Mouse (Mus musculus): ENCODE measurements at regions not wholly inside any gene's neighbourhood (a gene's known extent, or its start where the extent isn't known, plus 50 kb on each side); places are given as distances from the start of the nearest gene placed in this dataset.
A peak's percentile ranks its signal among the peaks of the same experiment; 100 is the strongest.

- ATAC-seq (replicated peaks; ENCODE audit: poor library complexity, severe bottlenecking) = no peak
These were observed 156.9 kb upstream of the Prdm1 start for GRCm38 (mm10) chr10:44685215-44685614.

- ATAC-seq (replicated peaks; ENCODE audit: poor library complexity, severe bottlenecking) = peak; percentile 97
These were observed 148.2 kb upstream of the Prdm1 start for GRCm38 (mm10) chr10:44676506-44676905.

GRCm38 (mm10) chr10:44665509-44666144 lies 137.3 kb upstream of the Prdm1 start:
- peak; percentile 88 for ATAC-seq (replicated peaks; ENCODE audit: poor library complexity, severe bottlenecking)

GRCm38 (mm10) chr10:44659499-44659898 lies 131.2 kb upstream of the Prdm1 start:
- peak; percentile 63; the same call in 1 of the 2 replicates for ATAC-seq (replicated peaks; ENCODE audit: poor library complexity, severe bottlenecking)

- ATAC-seq (replicated peaks; ENCODE audit: poor library complexity, severe bottlenecking) = no peak
These were observed 125.5 kb upstream of the Prdm1 start for GRCm38 (mm10) chr10:44653761-44654160.

- no peak for ATAC-seq (replicated peaks; ENCODE audit: poor library complexity, severe bottlenecking)
These were observed 118.7 kb upstream of the Prdm1 start for GRCm38 (mm10) chr10:44647021-44647420.

- no peak for ATAC-seq (replicated peaks; ENCODE audit: poor library complexity, severe bottlenecking)
These were observed 118.3 kb upstream of the Prdm1 start for GRCm38 (mm10) chr10:44646615-44647014.

GRCm38 (mm10) chr10:44641616-44642015 lies 113.3 kb upstream of the Prdm1 start:
- ATAC-seq (replicated peaks; ENCODE audit: poor library complexity, severe bottlenecking) = 0 out of 2 replicates have a peak, but pooled peaks have one; percentile 27

- ATAC-seq (replicated peaks; ENCODE audit: poor library complexity, severe bottlenecking) = no peak
These were observed 112.3 kb upstream of the Prdm1 start for GRCm38 (mm10) chr10:44640620-44641019.

- ATAC-seq (replicated peaks; ENCODE audit: poor library complexity, severe bottlenecking) = peak; percentile 82
These were observed 110.4 kb upstream of the Prdm1 start for GRCm38 (mm10) chr10:44638678-44639077.

GRCm38 (mm10) chr10:44636786-44637185 lies 108.5 kb upstream of the Prdm1 start:
- ATAC-seq (replicated peaks; ENCODE audit: poor library complexity, severe bottlenecking) = no peak

GRCm38 (mm10) chr10:44636061-44636460 lies 107.8 kb upstream of the Prdm1 start:
- no peak for ATAC-seq (replicated peaks; ENCODE audit: poor library complexity, severe bottlenecking)

- ATAC-seq (replicated peaks; ENCODE audit: poor library complexity, severe bottlenecking) = peak; percentile 74
These were observed 103.3 kb upstream of the Prdm1 start for GRCm38 (mm10) chr10:44631584-44631983.

GRCm38 (mm10) chr10:44630485-44630884 lies 102.2 kb upstream of the Prdm1 start:
- peak; percentile 47; the same call in 1 of the 2 replicates for ATAC-seq (replicated peaks; ENCODE audit: poor library complexity, severe bottlenecking)

- ATAC-seq (replicated peaks; ENCODE audit: poor library complexity, severe bottlenecking) = no peak
These were observed 100.1 kb upstream of the Prdm1 start for GRCm38 (mm10) chr10:44628387-44628786.

- ATAC-seq (replicated peaks; ENCODE audit: poor library complexity, severe bottlenecking) = no peak
These were observed 99.1 kb upstream of the Prdm1 start for GRCm38 (mm10) chr10:44627431-44627830.

- peak; percentile 90 for ATAC-seq (replicated peaks; ENCODE audit: poor library complexity, severe bottlenecking)
These were observed 97.2 kb upstream of the Prdm1 start for GRCm38 (mm10) chr10:44625521-44625920.

GRCm38 (mm10) chr10:44615586-44615985 lies 87.3 kb upstream of the Prdm1 start:
- peak; percentile 93 for ATAC-seq (replicated peaks; ENCODE audit: poor library complexity, severe bottlenecking)

- ATAC-seq (replicated peaks; ENCODE audit: poor library complexity, severe bottlenecking) = no peak
These were observed 84.3 kb upstream of the Prdm1 start for GRCm38 (mm10) chr10:44612571-44612970.

GRCm38 (mm10) chr10:44611399-44611798 lies 83.1 kb upstream of the Prdm1 start:
- ATAC-seq (replicated peaks; ENCODE audit: poor library complexity, severe bottlenecking) = no peak

- no peak for ATAC-seq (replicated peaks; ENCODE audit: poor library complexity, severe bottlenecking)
These were observed 80.9 kb upstream of the Prdm1 start for GRCm38 (mm10) chr10:44609187-44609586.

- ATAC-seq (replicated peaks; ENCODE audit: poor library complexity, severe bottlenecking) = peak; percentile 92
These were observed 79.1 kb upstream of the Prdm1 start for GRCm38 (mm10) chr10:44607334-44607851.
